Mouse (Mus musculus) WW6 (cell line): ENCODE measurements around the gene Prkaa2.

Experiments used
- DNase-seq: peaks from one replicate; pipeline ENCODE4 v3.0.0-alpha.2; 2013; ENCODE audit warnings: low read depth, low spot score

Prkaa2 gene

DNA sequence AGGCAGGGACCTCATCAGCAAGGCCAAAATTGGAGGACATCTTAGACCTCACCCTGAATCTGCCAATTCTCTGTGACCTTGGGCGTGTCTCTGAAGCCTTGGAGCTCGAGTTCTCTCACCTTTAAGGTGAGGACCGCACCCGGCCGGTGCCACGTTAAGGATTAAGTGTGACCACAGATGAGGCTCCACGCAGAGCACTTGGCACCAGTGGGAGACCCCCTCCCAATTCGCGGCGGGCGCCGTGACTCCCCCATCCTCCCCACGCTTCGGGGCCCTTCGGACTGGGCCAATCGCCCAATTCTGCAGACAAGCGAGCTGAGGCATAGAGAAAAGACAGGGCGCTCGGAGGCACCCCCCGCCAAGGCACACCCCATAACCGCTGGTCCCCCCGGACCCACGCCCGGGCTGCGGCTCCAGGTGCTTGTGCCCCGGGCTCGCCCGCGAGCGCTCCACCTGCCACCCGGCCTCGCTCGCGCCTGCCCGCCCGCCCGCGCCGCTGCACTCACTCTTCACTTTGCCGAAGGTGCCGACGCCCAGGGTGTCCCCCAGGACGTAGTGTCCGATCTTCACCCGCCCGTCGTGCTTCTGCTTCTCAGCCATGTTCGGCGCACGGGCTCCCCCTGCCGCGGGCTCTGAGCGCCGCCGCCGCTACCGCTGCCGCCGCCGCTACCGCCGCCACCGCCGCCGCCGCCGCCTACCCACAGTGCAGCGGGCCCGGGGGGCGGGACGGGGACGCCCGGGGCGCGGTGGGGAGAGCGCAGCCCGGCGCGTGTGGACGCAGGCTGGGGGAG is at the start of gene Prkaa2:
TSS of gene Prkaa2 (minus strand) at position 692 of the 791 bp plus-strand sequence.
- DNase-seq: no peak

DNA sequence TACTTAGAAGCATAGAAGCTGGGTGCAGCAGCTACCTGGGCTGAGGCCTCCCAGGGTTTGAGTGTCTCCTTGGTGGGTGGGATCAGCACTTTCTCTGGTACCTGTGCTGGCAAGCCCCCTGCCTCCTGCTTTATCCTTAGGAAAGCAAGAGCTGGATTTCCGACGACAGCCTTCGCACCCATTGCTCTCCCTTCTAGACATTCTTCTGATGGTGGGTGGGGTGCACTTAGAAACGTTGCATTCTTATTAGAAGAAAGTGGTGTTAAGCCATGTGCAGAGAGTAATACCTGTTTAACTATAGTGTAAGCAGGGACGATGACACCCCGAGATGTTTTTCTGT is 49.8 kb upstream of the Prkaa2 start:
- no peak for DNase-seq

DNA sequence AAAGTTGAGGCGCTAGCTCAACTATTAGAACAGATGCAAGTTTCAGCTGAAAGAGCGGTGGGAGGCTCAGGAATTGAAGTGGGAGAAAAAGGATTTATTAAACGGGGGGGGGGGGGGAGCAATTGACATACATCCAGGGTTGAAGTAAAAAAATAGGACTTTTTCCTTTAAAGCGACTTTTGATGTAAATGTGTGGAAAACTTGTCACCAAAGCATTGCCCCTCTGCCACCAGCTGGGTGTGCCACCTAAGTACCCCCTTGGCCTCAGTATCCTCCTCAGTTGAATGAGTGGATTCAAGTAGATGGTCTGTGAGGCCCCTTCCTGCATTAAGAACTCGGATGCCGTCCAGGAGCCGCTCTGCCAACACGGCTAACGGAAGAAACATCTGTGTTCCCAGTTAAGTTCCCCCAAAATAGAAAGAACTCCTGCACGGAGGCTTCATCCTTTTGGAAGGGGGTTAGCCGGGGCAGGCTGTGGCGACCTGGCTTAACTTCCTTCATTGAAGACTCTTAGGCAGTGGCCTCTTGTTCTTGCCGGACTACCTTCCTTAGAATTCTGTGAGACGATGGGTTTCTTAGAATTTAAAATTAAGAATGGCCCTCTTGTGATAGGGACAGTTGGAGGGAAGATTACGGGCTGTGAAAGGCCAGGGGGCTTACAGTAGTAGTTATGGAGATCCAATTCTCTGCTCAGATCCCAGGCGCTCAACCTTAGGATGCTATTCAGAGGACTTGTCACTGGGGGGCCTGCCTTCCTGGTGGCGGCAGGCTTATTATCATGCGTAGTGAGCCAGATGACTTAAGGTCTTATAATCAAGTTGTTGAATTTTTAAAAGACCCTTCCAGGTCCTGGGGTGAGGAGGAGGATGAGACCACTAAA is 49.2 kb upstream of the Prkaa2 start:
- DNase-seq: no peak

DNA sequence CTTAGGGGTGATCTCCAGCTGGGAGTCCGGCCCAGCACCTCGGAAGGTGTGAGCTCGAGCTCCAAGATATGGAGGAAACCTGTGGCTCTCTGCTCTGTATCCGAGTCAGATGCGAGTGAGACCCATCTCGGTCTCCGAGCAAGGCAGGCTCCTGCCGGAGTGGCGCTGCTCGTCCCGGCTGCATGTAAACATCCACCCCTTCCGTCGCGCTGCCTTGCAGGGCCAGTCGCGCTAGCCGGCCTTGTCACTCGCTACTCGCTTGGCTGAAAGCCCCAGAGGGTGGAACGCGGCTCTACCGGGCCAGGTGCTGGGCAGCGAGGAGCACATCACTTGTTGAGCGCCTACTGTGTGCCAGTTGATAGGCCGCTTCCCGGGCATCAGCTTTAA is 48.5 kb upstream of the Prkaa2 start:
- DNase-seq: no peak

DNA sequence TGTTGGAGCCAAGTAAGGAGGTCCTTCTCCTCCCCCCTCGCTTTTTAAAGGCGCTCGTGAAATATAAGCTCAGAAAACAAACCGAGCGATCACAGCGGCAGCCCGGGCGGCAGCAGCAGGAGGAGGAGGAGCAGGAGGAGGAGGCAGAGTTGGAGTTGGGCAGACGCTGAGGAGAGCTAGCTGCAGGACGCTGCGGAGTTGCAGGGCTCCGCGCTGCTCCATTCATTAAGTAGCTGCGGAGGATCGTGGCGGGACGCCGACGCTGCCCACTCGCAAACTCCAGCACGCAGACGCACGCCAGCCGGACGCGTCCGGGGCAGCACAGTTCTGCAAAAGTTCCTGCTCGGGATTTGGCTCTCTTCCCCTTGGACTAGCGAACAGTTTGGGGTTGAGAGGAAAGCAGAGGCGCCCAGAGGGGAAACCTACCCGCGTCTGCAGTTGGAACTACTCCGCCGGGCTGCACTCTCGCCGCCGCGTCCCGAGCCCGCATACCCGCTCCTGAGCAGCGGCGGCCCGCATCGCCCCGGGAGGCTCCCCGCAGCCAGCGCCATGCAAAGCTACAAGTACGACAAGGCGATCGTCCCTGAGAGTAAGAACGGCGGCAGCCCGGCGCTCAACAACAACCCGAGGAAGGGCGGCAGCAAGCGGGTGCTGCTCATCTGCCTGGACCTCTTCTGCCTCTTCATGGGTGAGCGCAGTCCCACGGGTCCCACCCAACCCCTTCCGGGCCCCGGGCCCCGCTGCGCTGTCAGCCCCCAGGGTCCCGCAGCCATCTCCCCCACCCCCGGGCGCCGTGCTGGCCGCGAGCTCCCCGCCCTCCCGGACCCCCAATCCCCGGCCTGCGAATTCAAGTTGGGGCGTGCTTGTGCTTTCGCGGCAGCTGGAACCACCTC is 47.8 kb upstream of the Prkaa2 start, which contains the start of gene Plpp3:
TSS of gene Plpp3 (plus strand) at position 72 of the 893 bp plus-strand sequence.
- DNase-seq: peak; percentile 48

DNA sequence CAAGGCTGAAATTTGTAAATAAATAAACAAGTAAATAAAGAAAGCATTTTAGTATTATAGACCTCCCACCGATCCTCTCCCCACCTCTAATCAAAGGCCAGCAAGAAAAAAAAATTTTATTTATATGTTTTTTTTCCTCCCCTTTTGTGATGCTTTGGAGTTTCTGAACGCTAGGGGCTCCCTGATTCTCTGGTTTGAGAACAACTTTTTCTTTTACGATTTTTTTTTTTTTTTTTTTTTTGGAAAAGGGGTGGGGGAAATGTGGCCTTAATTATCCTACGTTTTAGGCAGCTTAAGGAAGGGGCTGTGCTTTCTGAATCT is 47.2 kb upstream of the Prkaa2 start:
- no peak for DNase-seq

DNA sequence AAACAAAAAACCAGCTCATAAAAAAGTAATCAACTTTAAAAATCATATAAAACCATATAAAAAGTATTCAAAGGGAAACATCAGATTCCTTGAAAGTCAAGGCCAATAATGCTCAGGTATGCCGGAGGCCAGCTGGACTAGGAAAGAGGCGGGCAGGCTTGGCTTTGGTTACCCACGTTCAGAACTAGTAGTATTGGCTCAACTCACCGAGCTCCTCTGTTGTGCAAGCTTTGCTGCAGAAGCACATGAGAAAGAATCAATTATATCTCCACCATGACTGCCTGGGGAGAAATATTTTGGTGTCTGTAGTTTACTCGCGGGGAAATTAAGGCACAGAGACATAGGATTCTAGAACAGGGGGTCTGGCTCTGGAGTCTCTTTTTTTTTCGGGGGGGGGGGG is 46.6 kb upstream of the Prkaa2 start:
- no peak for DNase-seq

DNA sequence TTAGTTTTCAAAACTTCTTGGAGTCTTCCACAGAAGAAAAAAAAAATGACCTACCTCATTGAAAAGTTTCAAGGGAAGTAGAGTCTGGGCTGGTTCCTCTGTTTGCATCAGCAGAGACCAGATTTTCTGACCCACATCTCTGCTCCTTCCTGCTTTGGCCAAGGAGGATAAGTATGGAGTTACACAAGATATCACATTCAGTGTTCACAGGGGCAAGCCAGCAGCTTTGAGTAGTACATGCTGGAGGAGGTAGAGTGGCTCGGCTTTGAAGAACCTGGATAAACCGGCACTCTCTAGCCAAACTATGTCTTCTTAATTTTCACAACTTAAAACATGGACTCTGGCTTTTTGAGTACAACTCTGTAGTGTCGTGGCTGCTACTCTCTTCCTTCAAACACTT is 43.5 kb upstream of the Prkaa2 start:
- no peak for DNase-seq

DNA sequence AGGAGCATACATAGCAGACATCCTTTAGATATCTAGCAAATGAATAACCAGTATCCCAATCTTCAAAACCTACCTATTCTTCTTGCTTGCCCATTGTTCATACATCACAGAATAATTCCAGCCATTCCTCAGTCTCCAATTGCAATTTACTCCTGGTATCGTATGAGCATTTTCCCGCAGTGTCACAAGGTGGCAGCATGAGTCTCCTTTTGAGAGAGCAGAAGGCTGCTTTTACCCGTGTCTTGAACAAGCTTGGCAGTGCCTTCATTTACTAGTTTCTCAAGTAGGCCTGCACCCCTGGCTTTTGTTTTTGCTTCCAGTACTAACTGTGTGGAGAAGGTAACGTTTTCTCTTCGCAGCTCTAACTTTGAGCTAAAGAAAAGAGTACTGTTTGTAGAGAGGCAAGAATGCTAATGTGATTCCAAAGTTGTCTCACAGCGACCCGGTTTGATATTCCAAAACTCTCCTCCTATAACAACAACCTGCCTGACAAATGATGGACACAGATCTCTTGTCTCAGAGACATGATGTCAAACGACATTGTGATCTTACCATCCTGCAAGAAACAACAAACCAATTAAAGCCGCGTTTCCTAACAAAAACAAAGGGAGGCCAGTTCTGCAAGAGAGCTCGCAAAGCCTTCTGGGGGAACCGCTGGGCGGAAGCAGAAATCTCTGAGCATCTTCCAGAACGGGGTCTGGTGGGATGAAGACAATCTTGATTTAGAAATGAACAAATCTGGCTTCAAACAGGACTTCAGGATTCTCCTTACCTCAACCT is 42.4 kb upstream of the Prkaa2 start:
- DNase-seq: no peak

DNA sequence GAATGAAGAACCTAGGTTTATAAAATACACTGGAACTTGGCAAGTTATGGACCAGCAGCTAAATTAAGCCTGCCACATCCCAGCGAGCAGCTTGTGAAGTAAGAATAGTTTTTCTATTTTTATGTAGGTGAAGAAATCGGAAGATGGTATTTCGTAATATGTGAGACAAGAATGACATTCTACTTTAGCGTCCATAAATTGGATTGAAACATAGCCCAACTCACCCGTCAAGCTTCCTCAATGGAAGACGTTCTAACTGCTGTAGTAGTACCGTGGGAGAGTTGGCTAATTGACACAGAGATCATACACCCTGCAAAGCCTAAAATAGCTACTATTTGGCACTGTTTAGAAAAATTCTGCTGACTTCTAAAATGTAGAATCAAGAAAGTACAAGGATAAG is 39.8 kb upstream of the Prkaa2 start:
- no peak for DNase-seq

DNA sequence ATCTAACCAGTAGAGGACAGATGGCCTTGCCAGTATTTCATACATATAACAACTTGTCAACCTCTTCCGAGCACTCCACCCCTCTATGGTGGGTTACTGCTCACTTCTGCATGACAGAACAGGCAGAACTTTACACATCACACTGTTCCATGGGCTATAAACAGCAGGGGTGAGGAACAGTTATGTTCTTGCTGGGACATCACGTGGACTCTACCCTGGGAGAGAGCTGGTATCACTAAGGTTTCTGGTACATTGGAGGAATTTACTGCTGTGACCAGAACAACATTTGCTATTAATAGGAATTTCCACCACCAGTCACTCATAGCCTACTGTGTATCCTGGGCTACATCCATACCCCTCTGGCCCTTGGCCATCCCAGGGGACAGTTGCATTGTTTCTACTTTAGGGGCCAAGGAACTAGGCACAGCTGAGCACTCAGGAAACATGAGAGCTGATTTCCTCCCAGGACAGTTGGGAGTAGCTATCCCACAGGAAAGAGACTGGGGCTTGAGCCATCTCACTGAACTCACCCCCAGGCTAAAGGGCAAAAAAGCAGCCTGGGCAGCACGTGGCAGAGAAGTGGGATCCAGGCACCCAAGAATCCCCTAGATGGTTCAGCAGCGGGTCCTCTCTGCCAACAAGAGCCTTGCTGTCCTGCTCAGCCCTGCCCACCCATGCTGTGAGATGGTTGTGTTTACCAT is 23.8 kb upstream of the Prkaa2 start:
- no peak for DNase-seq

DNA sequence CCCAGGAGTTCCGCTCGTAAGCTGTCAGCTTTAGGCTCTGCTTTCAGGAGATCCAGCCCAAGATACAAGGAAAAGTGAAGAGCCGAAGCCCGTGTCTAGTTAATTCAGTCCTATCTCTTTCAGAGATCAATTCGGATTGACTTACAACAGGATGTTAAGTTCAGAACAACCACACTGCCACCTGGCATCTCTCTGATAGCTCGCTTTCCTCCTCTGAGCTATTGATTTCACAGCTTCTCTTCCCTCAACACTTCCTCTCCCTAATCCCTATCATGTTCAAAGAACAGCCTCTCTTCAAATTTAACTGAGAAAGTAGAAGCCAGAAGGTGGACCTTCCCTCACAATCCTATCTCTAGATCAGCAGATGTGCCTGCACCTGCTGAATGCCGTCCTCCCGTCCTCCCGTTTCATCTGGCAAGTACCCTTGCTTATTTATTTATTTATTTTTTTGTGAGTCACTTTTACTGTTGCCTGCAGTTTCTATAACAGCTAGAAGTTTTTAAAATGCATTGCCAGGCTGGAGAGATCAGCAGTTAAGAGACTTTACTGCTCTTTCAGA is 22.1 kb upstream of the Prkaa2 start:
- no peak for DNase-seq

DNA sequence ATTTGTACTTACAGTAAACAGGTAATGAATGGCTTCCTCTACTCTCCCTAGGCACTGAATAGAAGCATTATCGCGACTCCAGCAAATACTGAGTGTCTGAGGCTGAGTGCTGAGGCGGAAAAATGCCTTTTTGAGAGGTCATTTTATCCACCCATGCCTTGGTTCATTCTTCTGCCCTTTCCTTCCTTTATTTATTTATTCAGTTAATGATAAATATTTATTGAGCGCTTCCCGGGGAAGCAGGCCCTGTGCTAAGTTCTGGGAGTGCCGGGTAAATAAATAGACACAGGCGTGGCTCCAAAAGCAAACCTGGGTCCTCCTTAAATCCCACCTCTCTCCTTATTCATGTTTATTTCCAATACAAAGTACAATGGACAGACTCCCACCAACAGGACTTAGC is 19.5 kb upstream of the Prkaa2 start:
- no peak for DNase-seq

DNA sequence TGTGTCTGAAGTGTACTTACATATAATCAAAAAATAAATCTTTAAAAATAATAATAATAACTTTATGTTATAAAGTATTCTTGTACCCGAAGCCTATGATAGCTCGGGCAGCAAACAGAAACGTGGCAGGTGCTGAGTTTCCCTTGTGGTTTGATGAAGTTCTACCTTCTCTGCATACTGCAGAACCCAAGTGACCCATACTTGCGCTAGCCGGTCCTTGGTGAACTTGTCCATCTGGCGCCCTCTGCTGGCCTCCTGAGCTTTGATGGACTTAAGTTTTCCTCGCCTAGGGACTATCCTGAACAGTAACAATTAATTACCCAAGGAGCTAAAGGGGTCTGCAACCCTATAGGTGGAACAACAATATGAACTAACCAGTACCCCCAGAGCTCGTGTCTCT is 12.7 kb upstream of the Prkaa2 start:
- no peak for DNase-seq

DNA sequence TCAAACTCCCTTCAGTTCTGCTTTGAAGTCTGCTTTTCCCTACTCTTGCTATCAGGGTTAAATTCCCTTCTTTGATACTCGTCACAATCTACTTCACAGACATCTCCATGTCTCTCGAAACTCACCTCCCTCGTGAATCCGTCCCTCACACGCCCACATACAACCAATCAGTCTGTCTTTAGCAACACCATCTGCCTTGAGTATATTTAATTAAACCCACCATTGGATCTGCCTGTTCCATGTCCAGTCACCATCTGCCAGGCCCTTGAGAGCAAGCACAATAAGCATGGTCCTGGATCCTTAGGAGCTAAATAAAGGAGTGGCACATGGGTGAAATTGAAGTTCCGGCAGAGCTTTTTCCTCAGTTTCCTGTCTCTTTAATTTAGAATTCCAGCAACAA is 11.4 kb upstream of the Prkaa2 start:
- DNase-seq: no peak

DNA sequence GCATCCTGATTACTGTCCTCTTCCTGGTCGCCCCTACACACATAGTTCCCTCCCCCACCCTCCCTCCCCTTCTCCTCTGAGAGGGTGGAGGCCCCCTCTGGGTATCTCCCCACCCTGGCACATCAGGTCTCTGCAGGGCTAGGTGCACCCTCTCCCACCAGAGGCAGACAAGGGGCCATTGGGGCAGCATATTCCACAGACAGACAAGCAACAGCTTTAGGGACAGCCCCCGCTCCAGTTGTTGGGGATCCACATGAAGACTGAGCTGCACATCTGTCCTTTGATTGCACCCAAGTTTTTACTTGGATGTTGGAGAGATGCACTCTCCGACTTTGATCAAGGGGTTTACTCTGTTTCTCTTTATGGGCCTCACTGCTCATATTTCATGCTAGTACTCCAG is 3.8 kb upstream of the Prkaa2 start:
- no peak for DNase-seq

DNA sequence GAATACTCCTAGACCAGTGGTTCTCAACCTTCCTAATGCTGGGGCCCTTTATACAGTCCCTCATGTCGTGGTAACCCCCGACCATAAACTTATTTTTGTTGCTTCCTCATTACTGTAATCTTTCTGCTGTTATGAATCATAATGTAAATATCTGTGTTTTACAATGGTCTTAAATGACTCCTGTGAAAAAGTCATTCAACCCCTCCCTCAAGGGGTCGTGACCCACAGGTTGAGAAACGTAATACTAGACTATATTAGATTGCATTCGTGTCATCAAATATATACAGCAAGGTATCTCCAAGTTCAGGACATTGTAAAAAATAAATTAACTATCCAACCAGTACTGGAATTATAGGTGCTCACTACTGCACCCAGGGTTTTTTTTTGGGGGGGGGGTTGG is 3.4 kb upstream of the Prkaa2 start:
- DNase-seq: no peak

DNA sequence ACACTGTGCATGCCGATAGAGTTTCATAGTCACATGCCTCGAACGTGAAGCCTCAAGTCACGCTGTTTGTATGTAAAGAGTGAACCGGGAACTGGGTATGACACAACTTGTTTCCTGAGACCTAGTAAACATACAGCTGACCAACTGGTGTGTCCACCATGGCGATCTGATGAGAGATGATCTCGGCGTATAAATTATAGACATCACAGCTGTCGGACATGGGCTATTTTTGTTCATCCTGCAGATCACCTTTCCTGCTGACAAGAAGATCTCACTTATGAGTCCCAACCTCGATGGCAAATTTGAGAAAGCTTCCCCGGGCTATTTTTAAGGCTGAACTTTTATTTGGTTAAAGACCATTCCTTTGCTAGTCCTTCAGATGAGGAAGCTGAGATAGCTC is 2.1 kb upstream of the Prkaa2 start:
- no peak for DNase-seq

DNA sequence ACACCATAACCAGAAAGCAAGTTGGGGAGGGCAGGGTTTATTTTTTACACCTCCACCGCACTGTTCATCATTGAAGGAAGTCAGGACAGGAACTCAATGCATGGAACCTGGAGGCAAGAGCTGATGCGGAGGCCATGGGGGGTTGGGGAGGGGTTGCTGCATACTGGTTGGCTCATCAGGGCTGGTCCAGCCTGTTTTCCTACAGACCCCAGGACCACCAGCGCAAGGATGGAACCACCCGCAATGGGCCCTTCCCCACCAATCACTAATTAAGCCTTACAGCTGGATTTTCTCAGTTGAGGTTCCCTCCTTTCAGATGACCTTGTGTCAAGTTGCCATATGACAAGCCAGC is 970 bp upstream of the Prkaa2 start:
- DNase-seq: no peak

DNA sequence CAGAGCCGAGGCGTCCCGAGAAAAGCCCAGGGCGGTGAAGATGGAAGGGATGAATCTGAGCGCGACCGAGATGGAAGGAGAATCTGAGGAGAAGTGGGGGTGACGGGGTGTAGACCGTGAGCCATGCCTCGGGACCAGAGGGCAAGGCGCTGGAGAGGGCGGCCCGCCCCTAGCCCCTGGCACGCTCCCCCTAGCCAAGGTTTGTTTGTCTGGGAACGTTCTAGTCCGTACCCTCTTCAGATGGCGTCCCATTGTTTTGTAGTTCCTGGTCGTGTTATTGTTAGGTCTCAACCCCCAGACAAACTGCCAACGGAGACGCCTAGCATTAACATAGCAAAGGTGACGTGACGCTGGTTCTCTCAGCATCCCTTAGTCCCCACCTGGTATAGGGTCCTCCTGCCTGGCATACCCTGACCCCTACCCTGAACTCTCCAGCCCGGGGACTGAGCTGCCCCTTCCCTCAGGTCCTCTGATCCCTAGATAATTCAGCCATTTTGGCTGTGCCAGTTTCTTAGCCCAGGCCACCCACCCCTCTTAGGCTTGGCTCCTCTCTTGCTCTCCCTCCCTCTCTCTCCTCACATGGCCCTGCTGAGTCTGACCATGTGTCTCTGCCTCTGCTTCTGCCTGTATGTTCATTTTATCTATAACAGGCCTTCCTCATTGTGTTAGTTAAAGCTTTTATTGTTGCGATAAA is 447 bp upstream of the Prkaa2 start:
- no peak for DNase-seq
